Mouse (Mus musculus) embryonic facial prominence, embryonic 12.5 days (tissue): ENCODE measurements at regions not wholly inside any gene's neighbourhood (a gene's known extent, or its start where the extent isn't known, plus 50 kb on each side); places are given as distances from the start of the nearest gene placed in this dataset.
"Not testable (repeated sequence)": the region's sequence is repeated elsewhere in the genome, so short reads cannot be mapped to it uniquely, and the experiment has no call there.

Experiments
- ATAC-seq: fragments of 200-750 bp; cut with Nextera tagmentation; 2 replicates; pipeline ENCODE4 v1.8.0; 2017; ENCODE audit not compliant: insufficient number of reproducible peaks, insufficient read depth, low FRiP score, low TSS enrichment
- H3K27ac ChIP-seq: fragments of 300-500 bp; sonication (generic); 2 replicates; pipeline ENCODE4 v1.5.1; 2016; ENCODE audit warnings: mild to moderate bottlenecking
- H3K27me3 ChIP-seq: fragments of 300-500 bp; sonication (generic); 2 replicates; pipeline ENCODE4 v1.6.1; 2016; ENCODE audit warnings: mild to moderate bottlenecking, moderate library complexity
- H3K36me3 ChIP-seq: fragments of 300-500 bp; sonication (generic); 2 replicates; pipeline ENCODE4 v1.6.1; 2016; ENCODE audit warnings: mild to moderate bottlenecking
- H3K4me1 ChIP-seq: fragments of 300-500 bp; sonication (generic); 2 replicates; pipeline ENCODE4 v1.6.1; 2016
- H3K4me2 ChIP-seq: fragments of 300-500 bp; sonication (generic); replicated peaks from 2 replicates; pipeline ENCODE4 v1.6.1; 2016; ENCODE audit warnings: mild to moderate bottlenecking, moderate library complexity
- H3K4me3 ChIP-seq: fragments of 300-500 bp; sonication (generic); 2 replicates; pipeline ENCODE4 v1.5.1; 2016; ENCODE audit warnings: mild to moderate bottlenecking
- H3K9ac ChIP-seq: fragments of 300-500 bp; sonication (generic); 2 replicates; pipeline ENCODE4 v1.6.1; 2016; ENCODE audit warnings: mild to moderate bottlenecking, moderate library complexity
- H3K9me3 ChIP-seq: fragments of 300-500 bp; sonication (generic); 2 replicates; pipeline ENCODE4 v1.6.1; 2016; ENCODE audit warnings: mild to moderate bottlenecking, moderate library complexity
- WGBS: fragments of 180-500 bp; shearing (Covaris S2); methylation state at CpG from one replicate; pipeline ENCODE4 v1.1.7; 2016; 5-methylcytosine and 5-hydroxymethylcytosine counted together

DNA sequence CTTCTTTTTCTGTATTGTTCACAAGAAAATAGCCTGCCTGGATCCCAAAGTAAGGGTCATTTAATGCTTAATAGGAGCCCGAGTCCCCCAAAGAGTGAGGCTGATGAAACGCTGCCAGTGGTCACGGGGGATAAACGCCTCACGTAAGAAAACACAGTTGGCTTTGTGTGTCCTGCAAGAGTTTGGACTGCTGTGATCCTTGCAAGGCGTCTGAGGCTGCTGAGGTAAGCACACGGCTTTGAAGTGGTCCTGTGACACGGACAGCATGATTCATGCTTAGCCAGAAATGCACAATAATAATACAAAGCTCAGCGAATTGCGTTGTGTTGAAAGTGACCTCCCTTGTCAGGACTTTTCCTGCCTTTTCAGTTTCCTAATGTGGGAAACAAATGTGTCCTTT is 158.8 kb downstream of the Lyplal1 start:
- H3K4me2 ChIP-seq: no peak overlapping the region
- H3K4me1 ChIP-seq: peaks cover 5% of the 10 kb centered on the region; the same call in 1 of the 2 replicates
- no peak overlapping the region for H3K4me3 ChIP-seq
- H3K36me3 ChIP-seq: no peaks in the 10 kb centered on the region
- no peaks in the 10 kb centered on the region for H3K27me3 ChIP-seq
- no peak overlapping the region for H3K27ac ChIP-seq
- 50% methylated on average over 10 of the region's 10 CpGs for WGBS
- no peak overlapping the region for H3K9ac ChIP-seq
- ATAC-seq: no peak
- H3K9me3 ChIP-seq: no peaks in the 10 kb centered on the region

DNA sequence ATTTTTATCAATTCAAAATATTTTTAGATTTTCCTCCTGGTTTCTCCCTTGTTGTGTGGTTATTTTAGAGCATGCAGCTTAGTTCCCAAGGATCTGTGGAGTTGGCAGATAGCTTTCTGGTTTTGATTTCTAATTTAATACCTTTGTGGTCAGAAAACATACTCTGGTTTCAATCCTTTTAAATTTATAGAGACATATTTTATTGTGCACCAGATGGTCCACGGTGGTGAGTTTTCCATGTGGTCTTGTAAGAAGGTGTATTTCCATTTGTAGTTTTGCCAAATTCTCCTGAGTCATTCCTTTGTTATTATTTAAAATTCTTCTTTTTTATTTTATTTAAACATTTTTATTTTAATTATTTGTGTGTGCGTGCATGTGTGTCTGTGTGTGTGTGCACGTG is 154.5 kb downstream of the Lyplal1 start:
- Histone ChIP-seq H3K27ac (no peak overlapping the region), H3K4me3 (no peak overlapping the region), H3K9ac (no peak overlapping the region), H3K4me2 (no peak overlapping the region), H3K27me3 (no peaks in the 10 kb centered on the region), H3K4me1 (peaks cover 8% of the 10 kb centered on the region; the same call in 1 of the 2 replicates), H3K36me3 (no peaks in the 10 kb centered on the region), H3K9me3 (no peaks in the 10 kb centered on the region)
- WGBS: 59% methylated on average over 3 of the region's 3 CpGs
- no peak for ATAC-seq

DNA sequence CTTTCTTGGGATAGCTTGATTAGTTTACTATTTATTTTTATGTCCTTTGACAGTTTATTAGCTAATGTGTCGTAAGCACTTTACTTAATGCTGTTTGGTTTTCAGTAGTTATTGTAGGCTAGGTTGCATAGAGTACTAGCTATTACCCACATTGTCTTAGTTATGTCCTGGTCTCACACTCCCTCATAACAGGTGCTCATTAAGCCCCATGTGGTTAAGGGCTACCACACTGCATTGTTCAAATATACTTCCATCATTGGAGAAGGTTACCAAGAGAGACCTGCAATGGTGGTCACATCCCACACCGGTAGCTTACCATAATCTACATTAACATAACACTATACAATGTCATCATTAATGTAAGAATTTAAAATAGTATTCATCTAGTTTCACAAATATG is 153.3 kb downstream of the Lyplal1 start:
- no peak overlapping the region for H3K4me2 ChIP-seq
- no peaks in the 10 kb centered on the region for H3K27me3 ChIP-seq
- 98% methylated on average over 2 of the region's 2 CpGs for WGBS
- H3K36me3 ChIP-seq: no peaks in the 10 kb centered on the region
- H3K4me3 ChIP-seq: no peak overlapping the region
- no peak for ATAC-seq
- H3K9ac ChIP-seq: no peak overlapping the region
- H3K4me1 ChIP-seq: peaks cover 12% of the 10 kb centered on the region; the same call in 1 of the 2 replicates
- no peaks in the 10 kb centered on the region for H3K9me3 ChIP-seq
- no peak overlapping the region for H3K27ac ChIP-seq

DNA sequence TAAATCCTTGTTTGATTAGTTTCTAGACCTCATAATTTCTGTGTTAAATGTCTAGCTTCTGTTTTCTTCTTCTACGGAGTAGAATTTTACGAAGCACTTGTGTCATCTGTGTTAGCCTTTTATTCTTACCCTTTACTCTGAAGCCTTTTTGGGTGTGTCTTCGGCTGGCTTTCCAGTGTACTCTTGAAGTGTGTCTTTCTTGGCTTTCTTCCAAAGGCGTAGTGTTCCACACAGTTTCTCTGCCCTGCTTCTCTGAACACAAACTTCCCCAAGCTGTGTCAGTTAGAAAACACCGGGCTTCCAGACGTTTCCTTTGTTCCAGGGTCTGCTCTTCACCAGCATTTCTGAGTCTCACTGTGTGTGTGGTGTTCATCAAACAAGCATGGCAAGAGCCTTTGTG is 152.7 kb downstream of the Lyplal1 start:
- peaks cover 12% of the 10 kb centered on the region; the same call in 1 of the 2 replicates for H3K4me1 ChIP-seq
- no peak for ATAC-seq
- H3K27me3 ChIP-seq: no peaks in the 10 kb centered on the region
- no peaks in the 10 kb centered on the region for H3K9me3 ChIP-seq
- no peak overlapping the region for H3K27ac ChIP-seq
- no peak overlapping the region for H3K4me3 ChIP-seq
- 73% methylated on average over 6 of the region's 6 CpGs for WGBS
- no peaks in the 10 kb centered on the region for H3K36me3 ChIP-seq
- H3K9ac ChIP-seq: no peak overlapping the region
- H3K4me2 ChIP-seq: no peak overlapping the region

DNA sequence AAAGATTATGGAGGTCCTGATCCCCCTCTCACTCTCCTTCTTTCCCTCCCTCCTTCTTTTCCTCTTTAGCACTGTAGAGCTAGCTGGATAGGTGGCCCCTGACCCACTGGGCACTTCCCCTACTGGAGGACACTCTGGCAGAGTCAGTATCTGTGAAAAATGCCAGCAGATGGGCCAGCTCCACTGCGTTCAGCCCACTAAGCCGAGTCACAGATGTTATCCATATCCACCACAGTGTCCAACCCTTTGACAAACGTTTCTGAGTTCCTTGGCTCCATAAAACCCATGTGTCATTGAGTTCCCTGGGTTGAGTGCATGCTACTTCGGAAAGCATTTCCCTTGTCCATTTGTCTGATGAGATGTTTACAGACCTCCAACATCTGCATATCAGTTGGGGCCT is 149.9 kb downstream of the Lyplal1 start:
- Histone ChIP-seq H3K4me1 (peaks cover 12% of the 10 kb centered on the region; the same call in 1 of the 2 replicates), H3K9ac (no peak overlapping the region), H3K27me3 (no peaks in the 10 kb centered on the region), H3K36me3 (no peaks in the 10 kb centered on the region), H3K9me3 (no peaks in the 10 kb centered on the region), H3K27ac (no peak overlapping the region), H3K4me3 (no peak overlapping the region), H3K4me2 (no peak overlapping the region)
- no peak for ATAC-seq
- WGBS: 84% methylated on average over 4 of the region's 4 CpGs

DNA sequence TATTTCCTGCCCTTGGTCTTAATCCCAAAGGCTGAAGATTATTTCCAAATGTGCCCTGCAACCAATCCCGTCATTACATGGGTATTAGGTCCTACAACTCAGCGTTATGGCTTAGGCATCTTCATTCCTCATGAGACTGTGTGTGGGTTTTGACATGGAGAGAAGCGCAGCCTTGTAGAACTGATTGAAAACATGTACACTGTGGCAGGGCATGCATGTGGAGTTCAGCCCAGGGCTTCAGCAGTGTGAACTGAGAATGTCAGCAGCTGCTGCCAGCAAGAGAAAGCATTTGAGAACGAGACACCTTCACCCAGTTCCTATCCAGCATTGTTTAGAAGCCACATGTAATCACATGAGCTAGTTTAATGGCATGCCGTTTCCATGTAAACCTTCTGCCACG is 149.3 kb downstream of the Lyplal1 start:
- Histone ChIP-seq H3K27me3 (no peaks in the 10 kb centered on the region), H3K4me1 (peaks cover 11% of the 10 kb centered on the region; the same call in 1 of the 2 replicates), H3K4me3 (no peak overlapping the region), H3K9me3 (no peaks in the 10 kb centered on the region), H3K4me2 (no peak overlapping the region), H3K27ac (no peak overlapping the region), H3K9ac (no peak overlapping the region), H3K36me3 (no peaks in the 10 kb centered on the region)
- ATAC-seq: no peak
- WGBS: 64% methylated on average over 6 of the region's 6 CpGs

DNA sequence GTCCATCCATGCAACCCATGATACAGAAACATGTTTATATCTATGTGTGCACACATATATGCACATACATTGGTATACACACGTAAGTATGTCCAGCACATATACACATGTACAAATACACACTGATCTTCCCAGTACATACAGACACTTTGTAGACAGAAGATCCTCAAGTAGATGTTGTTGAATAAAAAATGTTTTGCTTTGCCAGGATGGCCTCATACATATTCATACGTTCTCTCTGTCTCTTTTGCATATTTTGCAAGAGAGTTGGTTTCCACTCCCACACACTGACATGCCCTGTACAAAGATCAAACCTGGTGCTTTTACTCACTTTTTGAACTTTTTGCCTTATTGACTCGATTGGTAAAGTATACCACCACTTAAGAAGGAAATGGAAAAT is 148.5 kb downstream of the Lyplal1 start:
- ATAC-seq: no peak
- H3K4me2 ChIP-seq: no peak overlapping the region
- no peak overlapping the region for H3K4me3 ChIP-seq
- WGBS: 84% methylated on average over 3 of the region's 3 CpGs
- no peak overlapping the region for H3K27ac ChIP-seq
- H3K27me3 ChIP-seq: no peaks in the 10 kb centered on the region
- peaks cover 7% of the 10 kb centered on the region; the same call in 1 of the 2 replicates for H3K4me1 ChIP-seq
- H3K9me3 ChIP-seq: no peaks in the 10 kb centered on the region
- H3K36me3 ChIP-seq: no peaks in the 10 kb centered on the region
- no peak overlapping the region for H3K9ac ChIP-seq

DNA sequence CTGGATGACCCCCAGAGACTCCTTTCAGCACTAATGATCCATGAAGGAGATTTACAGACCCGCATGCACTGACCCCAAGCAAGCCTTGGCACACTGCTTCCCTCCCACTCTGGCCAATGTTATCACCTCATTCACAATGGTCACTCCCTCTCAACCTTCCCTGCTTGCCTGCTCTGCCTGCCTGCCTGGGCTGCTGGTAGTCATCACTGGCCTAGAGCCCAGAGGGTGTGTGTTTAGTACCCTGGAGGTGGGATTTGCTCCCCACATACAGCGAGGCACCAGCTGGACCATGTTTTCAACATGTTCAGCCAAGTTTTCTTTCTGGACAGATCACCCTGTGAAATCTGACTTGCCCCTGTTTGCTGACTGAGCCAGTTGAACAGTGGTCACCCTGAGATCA is 147.9 kb downstream of the Lyplal1 start:
- H3K27ac ChIP-seq: no peak overlapping the region
- ATAC-seq: no peak

DNA sequence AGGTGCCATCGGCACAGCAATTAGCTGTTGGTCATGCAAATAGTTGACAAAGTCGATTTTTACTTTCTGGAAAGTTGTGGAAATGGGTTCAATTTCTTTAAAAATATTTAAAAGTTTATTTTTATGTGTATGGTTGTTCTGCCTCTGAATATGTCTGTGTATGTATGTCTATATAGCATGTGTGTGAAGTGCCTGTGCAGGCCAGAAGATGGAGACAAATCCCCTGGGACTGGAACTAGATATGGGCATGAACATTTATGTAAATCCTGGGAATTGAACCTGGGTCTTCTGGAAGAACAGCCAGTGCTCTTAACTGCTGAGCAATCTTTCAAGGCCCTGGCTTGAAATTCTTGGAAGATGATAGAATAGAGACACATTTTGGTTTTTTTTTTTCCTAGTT is 140.0 kb downstream of the Lyplal1 start:
- no peak overlapping the region for H3K4me2 ChIP-seq
- H3K4me3 ChIP-seq: no peak overlapping the region
- WGBS: 81% methylated on average over 2 of the region's 2 CpGs
- no peaks in the 10 kb centered on the region for H3K4me1 ChIP-seq
- no peak overlapping the region for H3K9ac ChIP-seq
- no peaks in the 10 kb centered on the region for H3K27me3 ChIP-seq
- no peak overlapping the region for H3K27ac ChIP-seq
- H3K36me3 ChIP-seq: no peaks in the 10 kb centered on the region
- no peaks in the 10 kb centered on the region for H3K9me3 ChIP-seq
- no peak for ATAC-seq

More for the DNA sequence above, 147.9 kb downstream of the Lyplal1 start:
- Histone ChIP-seq H3K27me3 (no peaks in the 10 kb centered on the region), H3K36me3 (no peaks in the 10 kb centered on the region), H3K4me3 (no peak overlapping the region), H3K9ac (no peak overlapping the region), H3K9me3 (no peaks in the 10 kb centered on the region), H3K4me2 (no peak overlapping the region), H3K4me1 (peaks cover 7% of the 10 kb centered on the region; the same call in 1 of the 2 replicates)
- 43% methylated on average over 2 of the region's 2 CpGs for WGBS

DNA sequence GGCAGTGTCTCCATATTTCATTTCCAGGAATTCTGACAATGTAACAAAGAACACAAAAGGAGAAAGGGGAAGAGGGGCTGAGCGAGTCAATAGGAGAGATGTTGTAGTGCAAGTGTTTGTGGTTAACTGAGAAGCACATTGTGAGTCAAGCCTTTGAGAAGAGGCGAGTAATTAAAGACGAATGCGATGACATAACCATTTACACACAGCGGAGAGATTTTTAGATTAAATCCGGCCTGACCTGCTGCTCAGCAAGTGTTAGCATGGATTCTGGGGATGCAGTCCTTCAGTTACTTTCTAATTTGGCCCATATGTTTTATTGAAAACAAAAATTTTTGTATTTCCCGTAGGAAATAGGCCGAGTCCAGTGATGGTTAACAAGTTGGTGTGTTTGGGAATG is 127.7 kb downstream of the Lyplal1 start:
- 42% methylated on average over 8 of the region's 8 CpGs for WGBS
- no peak for ATAC-seq

DNA sequence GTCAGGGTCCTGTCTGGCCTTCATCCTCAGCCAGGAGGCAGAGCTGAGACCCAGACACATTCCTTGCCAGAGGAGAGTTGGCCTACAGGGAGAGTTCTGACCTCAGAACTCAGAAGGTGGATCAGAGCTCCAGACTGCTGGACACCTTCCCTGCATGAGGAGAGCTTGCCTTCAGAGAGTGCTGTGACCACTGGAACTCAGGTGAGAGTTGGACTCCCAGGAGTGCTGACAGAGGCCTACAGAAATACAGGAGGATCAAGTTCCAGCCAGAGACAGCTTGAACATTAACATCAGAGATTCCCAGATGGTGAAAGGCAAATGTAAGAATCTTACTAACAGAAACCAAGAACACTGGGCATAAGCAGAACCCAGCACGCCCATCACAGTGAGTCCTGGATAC is 117.0 kb downstream of the Lyplal1 start:
- not testable (repeated sequence) for H3K27ac ChIP-seq, H3K4me3 ChIP-seq, H3K4me2 ChIP-seq, ATAC-seq, H3K9me3 ChIP-seq, H3K4me1 ChIP-seq, H3K36me3 ChIP-seq, H3K9ac ChIP-seq, H3K27me3 ChIP-seq
- WGBS: 91% methylated on average over 1 of the region's 1 CpGs

More for the DNA sequence above, 127.7 kb downstream of the Lyplal1 start:
- peaks cover 6% of the 10 kb centered on the region; the same call in 1 of the 2 replicates for H3K4me1 ChIP-seq
- H3K9ac ChIP-seq: no peak overlapping the region
- no peaks in the 10 kb centered on the region for H3K36me3 ChIP-seq
- H3K4me2 ChIP-seq: no peak overlapping the region
- peak overlapping the region; percentile 5; the same call in 1 of the 2 replicates for H3K27ac ChIP-seq
- no peak overlapping the region for H3K4me3 ChIP-seq
- H3K27me3 ChIP-seq: no peaks in the 10 kb centered on the region
- H3K9me3 ChIP-seq: no peaks in the 10 kb centered on the region

DNA sequence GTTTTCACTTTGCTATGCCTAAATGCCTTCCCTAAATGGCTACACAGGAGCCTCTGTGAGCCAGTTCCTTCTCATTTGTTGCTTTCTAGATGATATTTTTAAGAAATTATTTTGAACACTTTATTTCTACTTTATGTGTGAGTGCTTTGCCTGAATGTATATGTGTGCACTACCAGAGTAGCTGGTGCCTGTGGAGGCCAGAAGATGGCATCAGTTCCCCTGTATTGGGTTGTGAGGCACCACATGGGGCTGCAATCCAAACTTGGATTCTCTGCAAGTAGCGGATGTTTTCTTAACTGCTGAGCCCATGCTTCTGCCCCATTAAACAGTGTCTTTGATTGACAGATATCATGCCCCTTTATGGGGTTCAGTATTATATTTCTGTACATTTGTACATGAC is 103.7 kb downstream of the Lyplal1 start:
- Histone ChIP-seq H3K4me2 (no peak overlapping the region), H3K9ac (no peak overlapping the region), H3K4me1 (no peaks in the 10 kb centered on the region), H3K36me3 (no peaks in the 10 kb centered on the region), H3K4me3 (no peak overlapping the region), H3K9me3 (no peaks in the 10 kb centered on the region), H3K27ac (no peak overlapping the region), H3K27me3 (no peaks in the 10 kb centered on the region)
- no peak for ATAC-seq
- WGBS: 78% methylated on average over 1 of the region's 1 CpGs

DNA sequence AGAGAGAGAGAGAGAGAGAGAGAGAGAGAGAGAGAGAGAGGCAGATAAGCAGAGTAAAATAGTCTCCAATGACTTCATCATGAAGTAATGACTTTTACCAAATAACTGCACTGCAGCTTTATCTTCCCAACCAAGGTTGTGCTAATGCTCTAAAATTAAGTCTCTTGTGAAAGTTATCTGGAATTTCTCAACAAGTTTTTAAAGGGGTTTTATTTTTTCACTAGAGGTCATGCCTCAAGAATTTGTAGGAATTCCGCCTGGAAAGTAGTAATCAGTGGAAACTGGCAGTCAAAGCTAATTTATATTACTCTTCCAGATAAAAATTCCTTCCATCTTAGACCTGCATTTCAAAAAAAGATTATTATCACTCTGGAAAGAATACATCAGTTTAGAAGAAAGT is 102.9 kb downstream of the Lyplal1 start:
- ATAC-seq: no peak
- 61% methylated on average over 1 of the region's 1 CpGs for WGBS
- H3K4me1 ChIP-seq: no peaks in the 10 kb centered on the region
- H3K27ac ChIP-seq: no peak overlapping the region
- H3K9me3 ChIP-seq: no peaks in the 10 kb centered on the region
- no peaks in the 10 kb centered on the region for H3K27me3 ChIP-seq
- H3K36me3 ChIP-seq: no peaks in the 10 kb centered on the region
- no peak overlapping the region for H3K4me3 ChIP-seq
- H3K4me2 ChIP-seq: no peak overlapping the region
- H3K9ac ChIP-seq: no peak overlapping the region
